Mouse (Mus musculus): Measurements from ENCODE around the gene Ccdc136. TPM values are rescaled to one million over a fixed set of nuclear protein-coding genes. Genes with fewer than 3 reads are reported as not detected.

The Ccdc136 gene
- polyA plus RNA-seq, 1 experiment from 2014 or later = 12.4 TPM

GRCm38 (mm10) chr6:29431473-29431872 is 35.4 kb downstream of the Ccdc136 start:
- Histone ChIP-seq H3K4me1 (peaks cover 4% of the 10 kb centered on the region; the same call in 1 of the 2 replicates), H3K4me2 (no peak overlapping the region), H3K27ac (no peak overlapping the region), H3K36me3 (no peaks in the 10 kb centered on the region), H3K27me3 (replicated peaks) (0 out of 2 replicates have a peak, but pooled peaks cover 18% of the 10 kb centered on the region), H3K9me3 (no peaks in the 10 kb centered on the region), H3K4me3 (replicated peaks) (no peak overlapping the region), H3K9ac (no peak overlapping the region)
- 35% methylated on average over 5 of the region's 5 CpGs for WGBS
- no peak for ATAC-seq (ENCODE audit: insufficient read depth, low FRiP score, low read depth)

- peaks cover 4% of the 10 kb centered on the region; the same call in 1 of the 2 replicates for H3K4me1 ChIP-seq
- H3K9me3 ChIP-seq = no peaks in the 10 kb centered on the region
- no peak overlapping the region for H3K9ac ChIP-seq
- H3K27ac ChIP-seq = no peak overlapping the region
- WGBS = 40% methylated on average over 3 of the region's 3 CpGs
- no peak for ATAC-seq (ENCODE audit: insufficient read depth, low FRiP score, low read depth)
- no peaks in the 10 kb centered on the region for H3K36me3 ChIP-seq
- H3K4me3 ChIP-seq (replicated peaks) = no peak overlapping the region
- H3K4me2 ChIP-seq = no peak overlapping the region
- 0 out of 2 replicates have a peak, but pooled peaks cover 18% of the 10 kb centered on the region for H3K27me3 ChIP-seq (replicated peaks)
Observed at GRCm38 (mm10) chr6:29432156-29432555, 36.0 kb downstream of the Ccdc136 start.

GRCm38 (mm10) chr6:29432676-29433037 is 36.5 kb downstream of the Ccdc136 start:
- Histone ChIP-seq H3K27ac (peak overlapping the region; percentile 92; the same call in 1 of the 2 replicates), H3K4me3 (replicated peaks) (peak overlapping the region; percentile 61), H3K27me3 (replicated peaks) (0 out of 2 replicates have a peak, but pooled peaks cover 18% of the 10 kb centered on the region), H3K4me1 (peaks cover 4% of the 10 kb centered on the region; the same call in 1 of the 2 replicates), H3K4me2 (peak overlapping the region; percentile 77), H3K36me3 (no peaks in the 10 kb centered on the region), H3K9ac (no peak overlapping the region), H3K9me3 (no peaks in the 10 kb centered on the region)
- ATAC-seq (ENCODE audit: insufficient read depth, low FRiP score, low read depth) = no peak

GRCm38 (mm10) chr6:29433038-29433803 is 37.1 kb downstream of the Ccdc136 start, which contains the start of gene Flnc:
TSS of gene Flnc (plus strand) at chr6:29433256.
- no peaks in the 10 kb centered on the region for H3K9me3 ChIP-seq
- H3K36me3 ChIP-seq = 0 out of 2 replicates have a peak, but pooled peaks cover 3% of the 10 kb centered on the region
- 0 out of 2 replicates have a peak, but pooled peaks cover 18% of the 10 kb centered on the region for H3K27me3 ChIP-seq (replicated peaks)
- ATAC-seq (ENCODE audit: insufficient read depth, low FRiP score, low read depth) = peak; percentile 25; the same call in 1 of the 2 replicates
- peak within 1 kb of the TSS; percentile 77 for H3K4me2 ChIP-seq
- WGBS = under 1% methylated on average over 66 of the region's 77 CpGs
- peak within 1 kb of the TSS; percentile 68 for H3K9ac ChIP-seq
- peak within 1 kb of the TSS; percentile 61 for H3K4me3 ChIP-seq (replicated peaks)
- peak within 1 kb of the TSS; percentile 92 for H3K27ac ChIP-seq
- peaks cover 4% of the 10 kb centered on the region; the same call in 1 of the 2 replicates for H3K4me1 ChIP-seq

- Histone ChIP-seq H3K4me1 (peaks cover 4% of the 10 kb centered on the region; the same call in 1 of the 2 replicates), H3K36me3 (0 out of 2 replicates have a peak, but pooled peaks cover 8% of the 10 kb centered on the region), H3K4me3 (replicated peaks) (peak overlapping the region; percentile 61), H3K27me3 (replicated peaks) (0 out of 2 replicates have a peak, but pooled peaks cover 18% of the 10 kb centered on the region), H3K9ac (peak overlapping the region; percentile 68), H3K27ac (peak overlapping the region; percentile 92), H3K9me3 (no peaks in the 10 kb centered on the region), H3K4me2 (peak overlapping the region; percentile 77)
- no peak for ATAC-seq (ENCODE audit: insufficient read depth, low FRiP score, low read depth)
- 3% methylated on average over 27 of the region's 27 CpGs for WGBS
Observed at GRCm38 (mm10) chr6:29433804-29434795, 38.0 kb downstream of the Ccdc136 start.

GRCm38 (mm10) chr6:29434911-29435691 is 39.0 kb downstream of the Ccdc136 start:
- peak overlapping the region; percentile 61 for H3K4me3 ChIP-seq (replicated peaks)
- 6% methylated on average over 12 of the region's 13 CpGs for whole genome bisulfite sequencing
- H3K9me3 ChIP-seq = no peaks in the 10 kb centered on the region
- H3K27ac ChIP-seq = peak overlapping the region; percentile 92
- peak; percentile 63 for ATAC-seq (ENCODE audit: insufficient read depth, low FRiP score, low read depth)
- H3K4me2 ChIP-seq = peak overlapping the region; percentile 77
- H3K9ac ChIP-seq = 0 out of 2 replicates have a peak overlapping the region, but pooled peaks have one; percentile 13
- H3K4me1 ChIP-seq = peaks cover 4% of the 10 kb centered on the region; the same call in 1 of the 2 replicates
- 0 out of 2 replicates have a peak, but pooled peaks cover 8% of the 10 kb centered on the region for H3K36me3 ChIP-seq
- 0 out of 2 replicates have a peak, but pooled peaks cover 18% of the 10 kb centered on the region for H3K27me3 ChIP-seq (replicated peaks)

GRCm38 (mm10) chr6:29435940-29436451 is 39.9 kb downstream of the Ccdc136 start:
- Histone ChIP-seq H3K27ac (peak overlapping the region; percentile 92), H3K9ac (no peak overlapping the region), H3K4me3 (replicated peaks) (peak overlapping the region; percentile 61), H3K4me2 (peak overlapping the region; percentile 77), H3K4me1 (peaks cover 4% of the 10 kb centered on the region; the same call in 1 of the 2 replicates), H3K27me3 (replicated peaks) (0 out of 2 replicates have a peak, but pooled peaks cover 18% of the 10 kb centered on the region), H3K36me3 (0 out of 2 replicates have a peak, but pooled peaks cover 8% of the 10 kb centered on the region), H3K9me3 (no peaks in the 10 kb centered on the region)
- ATAC-seq (ENCODE audit: insufficient read depth, low FRiP score, low read depth) = peak; percentile 40
- WGBS = 19% methylated on average over 6 of the region's 6 CpGs

GRCm38 (mm10) chr6:29436461-29436934 is 40.4 kb downstream of the Ccdc136 start:
- ATAC-seq (ENCODE audit: insufficient read depth, low FRiP score, low read depth) = peak; percentile 11; the same call in 1 of the 2 replicates

GRCm38 (mm10) chr6:29439251-29439650 is 43.1 kb downstream of the Ccdc136 start:
- Histone ChIP-seq H3K4me2 (no peak overlapping the region), H3K9ac (no peak overlapping the region), H3K27ac (no peak overlapping the region), H3K9me3 (no peaks in the 10 kb centered on the region), H3K27me3 (replicated peaks) (no peaks in the 10 kb centered on the region), H3K36me3 (peaks cover 17% of the 10 kb centered on the region; the same call in 1 of the 2 replicates), H3K4me1 (no peaks in the 10 kb centered on the region), H3K4me3 (replicated peaks) (no peak overlapping the region)
- no peak for ATAC-seq (ENCODE audit: insufficient read depth, low FRiP score, low read depth)
- WGBS = 86% methylated on average over 4 of the region's 4 CpGs

More at GRCm38 (mm10) chr6:29436461-29436934, 40.4 kb downstream of the Ccdc136 start:
- H3K27me3 ChIP-seq (replicated peaks) = 0 out of 2 replicates have a peak, but pooled peaks cover 18% of the 10 kb centered on the region
- 0 out of 2 replicates have a peak, but pooled peaks cover 8% of the 10 kb centered on the region for H3K36me3 ChIP-seq
- 10% methylated on average over 11 of the region's 11 CpGs for WGBS
- H3K4me3 ChIP-seq (replicated peaks) = peak overlapping the region; percentile 61
- H3K4me2 ChIP-seq = peak overlapping the region; percentile 77
- H3K27ac ChIP-seq = peak overlapping the region; percentile 92
- H3K4me1 ChIP-seq = peaks cover 4% of the 10 kb centered on the region; the same call in 1 of the 2 replicates
- H3K9ac ChIP-seq = no peak overlapping the region
- no peaks in the 10 kb centered on the region for H3K9me3 ChIP-seq

- ATAC-seq (ENCODE audit: insufficient read depth, low FRiP score, low read depth) = no peak
- Histone ChIP-seq H3K36me3 (peaks cover 17% of the 10 kb centered on the region; the same call in 1 of the 2 replicates), H3K27ac (no peak overlapping the region), H3K9ac (no peak overlapping the region), H3K4me3 (replicated peaks) (no peak overlapping the region), H3K27me3 (replicated peaks) (no peaks in the 10 kb centered on the region), H3K4me1 (no peaks in the 10 kb centered on the region), H3K9me3 (no peaks in the 10 kb centered on the region), H3K4me2 (no peak overlapping the region)
- WGBS = 91% methylated on average over 6 of the region's 6 CpGs
Observed at GRCm38 (mm10) chr6:29439789-29440188, 43.7 kb downstream of the Ccdc136 start.

Measured in stomach, embryonic 15.5 days (tissue).